Mouse (Mus musculus) myocyte (in vitro differentiated cells): ENCODE data around the gene Pvalb.

Experiments
- MYOG ChIP-seq, 3 experiments: IDR thresholded peaks; one replicate each; pipeline ENCODE4 v1.6.1; 2011; ENCODE audit warnings: control low read depth in 2 of 3, low read depth in 2 of 3, mild to moderate bottlenecking in 2 of 3; ENCODE audit not compliant: insufficient read length in 2 of 3, control insufficient read depth in 1 of 3, insufficient read depth in 1 of 3
- POLR2A ChIP-seq: IDR thresholded peaks from one replicate; pipeline ENCODE4 v1.6.1; 2011; ENCODE audit warnings: low read depth, mild to moderate bottlenecking, control low read depth, moderate library complexity; ENCODE audit not compliant: insufficient read length
- SRF ChIP-seq: IDR thresholded peaks from one replicate; pipeline ENCODE4 v1.6.1; 2011; ENCODE audit warnings: low read depth; ENCODE audit not compliant: control insufficient read depth, insufficient read length
- TCF3 ChIP-seq: IDR thresholded peaks from one replicate; pipeline ENCODE4 v1.6.1; 2011; ENCODE audit warnings: low read depth, control low read depth; ENCODE audit not compliant: insufficient read length

DNA sequence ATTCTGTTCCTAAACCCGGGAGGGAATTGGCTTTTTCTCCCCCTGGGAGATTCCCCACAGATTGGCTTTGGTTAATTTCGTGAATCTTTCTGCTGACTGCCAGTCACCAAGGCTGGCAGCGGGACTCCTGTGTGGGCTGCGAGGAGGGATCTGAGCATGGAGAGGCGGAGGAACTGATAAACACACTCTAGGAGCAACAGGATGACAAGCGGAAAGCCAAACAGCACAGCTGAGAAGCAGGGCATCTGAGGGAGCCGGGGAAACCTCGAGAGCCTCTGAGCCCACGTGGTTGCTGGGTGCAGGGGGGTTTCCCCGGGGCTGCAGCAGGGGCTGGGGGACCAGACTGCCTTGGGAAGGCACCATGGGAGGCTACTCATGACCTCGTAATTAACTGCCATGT, 36.6 kb downstream of the Pvalb start:
- TF ChIP-seq POLR2A (no peak), TCF3 (no peak), SRF (no peak), MYOG (IDR thresholded peaks at IDR 0.05; ENCODE audit: control insufficient read depth in 1 of 3, insufficient read depth in 1 of 3, insufficient read length in 2 of 3, low read depth in 2 of 3) (no peak)
